Mouse (Mus musculus): ENCODE results near the gene Gtf2h3.

DNA sequence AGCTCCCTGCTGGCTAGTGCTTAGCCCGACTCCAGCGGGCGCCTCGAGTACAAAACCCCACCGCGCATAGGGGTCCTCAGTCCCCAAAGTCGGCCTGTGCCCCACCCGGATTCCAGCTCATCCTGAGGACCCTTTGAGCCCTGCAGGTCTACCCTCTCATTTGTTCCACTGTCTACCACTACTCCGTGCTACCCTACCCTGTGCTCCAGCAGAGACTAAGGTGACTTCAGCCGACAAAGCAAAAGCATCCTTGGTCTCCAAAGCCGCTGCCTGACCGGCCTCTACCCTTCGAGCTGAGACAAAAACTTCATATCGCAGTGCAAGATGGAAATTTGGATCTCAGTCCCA is 47.4 kb upstream of the Gtf2h3 start:
- TF ChIP-seq CTCF (IDR thresholded peaks at IDR 0.05; ENCODE audit: low read depth) = no peak
- TF ChIP-seq EP300 (optimal IDR thresholded peaks at IDR 0.05) = no peak
